Mouse (Mus musculus): ENCODE measurements around the gene Zfr2. TPM values are rescaled to one million over a fixed set of nuclear protein-coding genes. Genes with fewer than 3 reads are reported as not detected.

Gene Zfr2
- polyA plus RNA-seq, 1 experiment = 11.6 TPM

GRCm38 (mm10) chr10:81247804-81248203 lies 14.8 kb downstream of the Zfr2 start:
- Histone ChIP-seq H3K27me3 (ENCODE audit: control insufficient read depth, insufficient read depth, low read length) (no peaks in the 10 kb centered on the region), H3K4me3 (ENCODE audit: control insufficient read depth, low read depth, low read length) (no peak overlapping the region), H3K27ac (ENCODE audit: control insufficient read depth, insufficient read depth, low read depth, low read length) (no peak overlapping the region), H3K36me3 (ENCODE audit: control insufficient read depth, insufficient read depth, low read length) (no peaks in the 10 kb centered on the region), H3K4me1 (ENCODE audit: control insufficient read depth, insufficient read depth, low read length) (peaks cover 24% of the 10 kb centered on the region)
- TF ChIP-seq CTCF (IDR thresholded peaks at IDR 0.05; ENCODE audit: control insufficient read depth, insufficient read depth, insufficient replicate concordance, low read depth, low read length) = no peak
- TF ChIP-seq POLR2A (IDR thresholded peaks at IDR 0.05; ENCODE audit: control insufficient read depth, low read depth, low read length) = no peak

DNA sequence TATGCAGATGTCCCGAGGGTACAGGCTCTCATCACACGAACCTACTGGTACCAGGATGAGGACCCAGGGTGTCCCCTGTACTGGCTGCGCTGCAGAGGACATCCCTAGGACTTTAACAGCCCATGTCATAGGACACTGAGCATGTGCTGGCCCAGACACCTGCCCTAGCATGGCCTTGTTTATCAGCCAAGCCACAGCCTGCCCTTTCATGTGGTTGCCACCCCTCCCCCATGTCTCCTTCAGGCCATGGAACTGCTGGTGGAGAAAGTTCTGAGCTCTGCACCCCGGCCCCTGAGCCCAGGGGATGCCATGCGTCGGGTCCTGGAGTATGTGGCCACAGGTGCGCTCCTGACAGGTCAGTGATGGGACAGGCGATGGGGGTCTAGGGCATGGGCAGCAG lies 16.5 kb downstream of the Zfr2 start:
- no peak for TF ChIP-seq CTCF (IDR thresholded peaks at IDR 0.05; ENCODE audit: control insufficient read depth, insufficient read depth, insufficient replicate concordance, low read depth, low read length)
- no peak for TF ChIP-seq POLR2A (IDR thresholded peaks at IDR 0.05; ENCODE audit: control insufficient read depth, low read depth, low read length)
- H3K27ac ChIP-seq (ENCODE audit: control insufficient read depth, insufficient read depth, low read depth, low read length) = no peak overlapping the region
- no peak overlapping the region for H3K4me3 ChIP-seq (ENCODE audit: control insufficient read depth, low read depth, low read length)
- no peaks in the 10 kb centered on the region for H3K27me3 ChIP-seq (ENCODE audit: control insufficient read depth, insufficient read depth, low read length)
- no peaks in the 10 kb centered on the region for H3K36me3 ChIP-seq (ENCODE audit: control insufficient read depth, insufficient read depth, low read length)
- H3K4me1 ChIP-seq (ENCODE audit: control insufficient read depth, insufficient read depth, low read length) = peaks cover 33% of the 10 kb centered on the region

DNA sequence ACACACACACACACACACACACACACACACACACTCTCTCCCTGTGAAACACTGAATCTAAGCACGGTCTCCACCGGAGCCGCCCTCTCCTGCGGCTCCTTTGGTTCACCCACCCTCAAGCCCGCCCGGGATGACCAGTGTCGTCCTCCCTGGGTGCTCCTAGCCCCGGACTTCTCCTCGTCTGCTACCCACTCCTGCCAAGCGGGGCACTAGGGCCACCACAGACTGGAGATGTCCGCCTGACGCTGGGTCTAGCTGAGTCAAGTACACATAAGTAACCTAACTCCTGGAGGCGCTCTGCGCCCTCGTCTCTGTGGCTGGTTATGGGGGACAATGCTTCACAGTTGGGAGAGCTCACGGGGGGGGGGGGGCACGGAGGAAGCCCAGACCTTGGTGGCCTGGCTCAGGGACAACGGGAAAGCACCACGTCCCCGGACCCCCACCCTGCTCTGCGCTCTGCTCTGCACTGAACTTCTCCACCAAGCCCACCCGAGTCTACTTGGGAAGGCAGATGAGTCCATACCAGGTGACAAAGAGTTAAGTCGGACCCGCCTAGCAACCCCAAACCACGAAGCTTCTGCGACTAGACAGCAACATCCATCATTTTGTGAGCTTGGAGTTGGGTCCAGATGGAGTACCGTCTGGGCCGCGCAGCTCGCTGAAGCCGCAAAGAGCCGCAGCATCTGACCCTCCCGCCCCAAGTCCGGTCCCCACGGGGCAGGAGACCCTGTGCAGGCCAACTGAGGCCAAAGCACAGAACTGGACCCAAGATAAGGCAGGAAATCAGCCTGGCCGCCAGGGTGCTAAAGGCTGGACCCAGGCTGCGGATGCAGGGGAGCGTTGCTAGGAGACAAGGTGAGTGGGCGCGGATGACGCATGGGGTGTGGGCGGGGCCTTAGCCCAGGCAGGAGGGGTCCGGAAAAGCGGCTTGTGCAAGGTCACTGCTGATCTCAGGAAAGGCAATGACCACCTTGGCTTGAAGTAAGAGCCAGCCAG lies 19.8 kb downstream of the Zfr2 start, which contains the start of gene Matk:
Gene Matk (plus strand): TSS at position 512 of the 996 bp plus-strand sequence.
- H3K4me3 ChIP-seq (ENCODE audit: control insufficient read depth, low read depth, low read length) = peak within 1 kb of the TSS; percentile 68
- H3K27me3 ChIP-seq (ENCODE audit: control insufficient read depth, insufficient read depth, low read length) = no peaks in the 10 kb centered on the region
- no peak within 1 kb of the TSS for H3K27ac ChIP-seq (ENCODE audit: control insufficient read depth, insufficient read depth, low read depth, low read length)
- H3K36me3 ChIP-seq (ENCODE audit: control insufficient read depth, insufficient read depth, low read length) = no peaks in the 10 kb centered on the region
- H3K4me1 ChIP-seq (ENCODE audit: control insufficient read depth, insufficient read depth, low read length) = peaks cover 40% of the 10 kb centered on the region
- no peak for TF ChIP-seq CTCF (IDR thresholded peaks at IDR 0.05; ENCODE audit: control insufficient read depth, insufficient read depth, insufficient replicate concordance, low read depth, low read length)
- peak; percentile 50; the same call in 1 of the 2 replicates for TF ChIP-seq POLR2A (IDR thresholded peaks at IDR 0.05; ENCODE audit: control insufficient read depth, low read depth, low read length)

DNA sequence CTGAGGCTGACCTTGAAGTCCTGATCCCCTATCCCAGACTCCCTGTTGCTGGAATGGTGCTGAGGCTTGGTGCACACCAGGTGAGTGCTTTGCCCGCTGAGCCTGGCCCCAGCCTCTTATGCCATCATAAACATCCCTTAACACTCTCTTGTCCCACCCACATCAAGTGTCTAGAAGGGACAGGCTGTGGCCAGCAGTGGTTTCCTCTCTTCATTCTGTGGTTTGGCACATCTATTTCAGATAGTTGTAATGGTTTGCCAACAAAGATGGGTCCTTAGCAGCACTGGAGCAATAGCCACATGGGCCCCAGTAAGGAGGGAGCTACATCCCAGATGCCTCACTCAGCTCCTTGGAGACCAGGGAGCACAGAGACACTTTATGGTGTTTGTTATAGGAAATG lies 21.9 kb downstream of the Zfr2 start:
- no peak for TF ChIP-seq CTCF (IDR thresholded peaks at IDR 0.05; ENCODE audit: control insufficient read depth, insufficient read depth, insufficient replicate concordance, low read depth, low read length)
- TF ChIP-seq POLR2A (IDR thresholded peaks at IDR 0.05; ENCODE audit: control insufficient read depth, low read depth, low read length) = no peak

GRCm38 (mm10) chr10:81257158-81258039 lies 24.4 kb downstream of the Zfr2 start:
- no peak for TF ChIP-seq POLR2A (IDR thresholded peaks at IDR 0.05; ENCODE audit: control insufficient read depth, low read depth, low read length)
- H3K27ac ChIP-seq (ENCODE audit: control insufficient read depth, insufficient read depth, low read depth, low read length) = no peak overlapping the region
- no peaks in the 10 kb centered on the region for H3K36me3 ChIP-seq (ENCODE audit: control insufficient read depth, insufficient read depth, low read length)
- H3K27me3 ChIP-seq (ENCODE audit: control insufficient read depth, insufficient read depth, low read length) = no peaks in the 10 kb centered on the region
- peaks cover 24% of the 10 kb centered on the region for H3K4me1 ChIP-seq (ENCODE audit: control insufficient read depth, insufficient read depth, low read length)
- H3K4me3 ChIP-seq (ENCODE audit: control insufficient read depth, low read depth, low read length) = peak overlapping the region; percentile 62

More for the DNA sequence above, 21.9 kb downstream of the Zfr2 start:
- Histone ChIP-seq H3K36me3 (ENCODE audit: control insufficient read depth, insufficient read depth, low read length) (no peaks in the 10 kb centered on the region), H3K27ac (ENCODE audit: control insufficient read depth, insufficient read depth, low read depth, low read length) (no peak overlapping the region), H3K27me3 (ENCODE audit: control insufficient read depth, insufficient read depth, low read length) (no peaks in the 10 kb centered on the region), H3K4me3 (ENCODE audit: control insufficient read depth, low read depth, low read length) (no peak overlapping the region), H3K4me1 (ENCODE audit: control insufficient read depth, insufficient read depth, low read length) (peaks cover 38% of the 10 kb centered on the region)

DNA sequence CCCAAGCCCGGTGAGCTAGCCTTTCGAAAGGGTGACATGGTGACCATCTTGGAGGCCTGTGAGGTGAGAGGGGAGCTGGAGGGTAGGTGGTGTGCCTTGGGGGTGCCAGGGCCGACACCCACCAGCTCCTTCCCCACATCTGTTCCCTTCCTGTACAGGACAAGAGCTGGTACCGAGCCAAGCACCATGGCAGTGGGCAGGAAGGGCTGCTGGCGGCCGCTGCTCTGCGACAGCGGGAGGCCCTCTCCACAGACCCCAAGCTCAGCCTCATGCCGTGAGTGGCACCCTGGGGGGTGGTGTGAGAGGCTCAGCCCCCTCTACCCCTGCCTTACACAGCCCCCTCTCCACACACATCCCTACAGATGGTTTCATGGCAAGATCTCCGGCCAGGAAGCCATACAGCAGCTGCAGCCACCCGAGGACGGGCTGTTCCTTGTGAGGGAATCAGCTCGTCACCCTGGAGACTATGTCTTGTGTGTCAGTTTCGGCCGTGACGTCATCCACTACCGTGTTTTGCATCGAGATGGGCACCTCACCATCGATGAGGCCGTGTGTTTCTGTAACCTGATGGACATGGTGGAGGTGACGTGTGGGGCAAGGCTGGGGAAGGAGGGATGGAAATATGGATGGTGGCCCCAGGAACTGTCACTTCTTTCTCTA lies 26.4 kb downstream of the Zfr2 start:
- Histone ChIP-seq H3K27me3 (ENCODE audit: control insufficient read depth, insufficient read depth, low read length) (no peaks in the 10 kb centered on the region), H3K4me3 (ENCODE audit: control insufficient read depth, low read depth, low read length) (no peak overlapping the region), H3K36me3 (ENCODE audit: control insufficient read depth, insufficient read depth, low read length) (no peaks in the 10 kb centered on the region), H3K4me1 (ENCODE audit: control insufficient read depth, insufficient read depth, low read length) (peaks cover 15% of the 10 kb centered on the region), H3K27ac (ENCODE audit: control insufficient read depth, insufficient read depth, low read depth, low read length) (no peak overlapping the region)
- TF ChIP-seq POLR2A (IDR thresholded peaks at IDR 0.05; ENCODE audit: control insufficient read depth, low read depth, low read length) (no peak), CTCF (IDR thresholded peaks at IDR 0.05; ENCODE audit: control insufficient read depth, insufficient read depth, insufficient replicate concordance, low read depth, low read length) (no peak)

Measured in testis, adult 2 months (tissue).